Mouse (Mus musculus) G1E (cell line): ENCODE results near the gene Tmem200b. TPM values are rescaled to one million over a fixed set of nuclear protein-coding genes. Genes with fewer than 3 reads are reported as not detected.

Experiments used
- ATAC-seq: 2 replicates; pipeline ENCODE4 v1.8.0; 2016; ENCODE audit warnings: mild to moderate bottlenecking; ENCODE audit not compliant: insufficient number of reproducible peaks, poor library complexity, low FRiP score, severe bottlenecking; ENCODE audit errors: extremely low read depth
- DNase-seq: peaks from one replicate; pipeline ENCODE4 v3.0.0; 2012; ENCODE audit warnings: low spot score
- H3K27me3 ChIP-seq: 2 replicates; pipeline ENCODE4 v1.6.1; 2012; ENCODE audit warnings: mild to moderate bottlenecking, low read length, inconsistent platforms; ENCODE audit not compliant: insufficient read depth
- H3K36me3 ChIP-seq: replicated peaks from 2 replicates; pipeline ENCODE3; 2012; ENCODE audit warnings: mild to moderate bottlenecking, inconsistent platforms
- H3K4me1 ChIP-seq: 2 replicates; pipeline ENCODE4 v1.6.1; 2012; ENCODE audit warnings: low read depth, low read length, inconsistent platforms, mixed read lengths; ENCODE audit not compliant: insufficient read depth
- H3K4me3 ChIP-seq: 2 replicates; pipeline ENCODE4 v1.5.1; 2012; ENCODE audit warnings: low read depth, mild to moderate bottlenecking, inconsistent platforms, low read length, moderate library complexity, mixed read lengths
- H3K9me3 ChIP-seq: replicated peaks from 2 replicates; pipeline ENCODE4 v1.6.1; 2012; ENCODE audit warnings: inconsistent platforms
- CTCF ChIP-seq: IDR thresholded peaks from 2 replicates; pipeline ENCODE4 v1.5.1; 2012; ENCODE audit warnings: low read depth, low read length, inconsistent platforms, mixed read lengths
- GATA1 ChIP-seq: IDR thresholded peaks from 2 replicates; pipeline ENCODE4 v1.6.1; 2012; ENCODE audit warnings: borderline replicate concordance, low read length, inconsistent platforms, mixed read lengths
- GATA2 ChIP-seq: IDR thresholded peaks from 2 replicates; pipeline ENCODE4 v1.6.1; 2012; ENCODE audit warnings: low read depth, low read length, inconsistent platforms, borderline replicate concordance
- POLR2AphosphoS5 ChIP-seq: IDR thresholded peaks from 2 replicates; pipeline ENCODE4 v1.6.1; 2012; ENCODE audit warnings: low read depth, low read length, inconsistent platforms; ENCODE audit not compliant: insufficient replicate concordance
- TAL1 ChIP-seq: conservative IDR thresholded peaks from 2 replicates; pipeline ENCODE4 v1.6.1; 2012; ENCODE audit warnings: low read depth, low read length, inconsistent platforms, mixed read lengths
- polyA plus RNA-seq: library from polyadenylated mRNA; stranded (reverse); fragments of >175 nt; gene quantifications from 2 replicates; pipeline ENCODE4 v1.2.3, GENCODE M21; 2012
- total RNA-seq, 2 experiments: library from RNA; stranded (forward) in 1 of 2; stranded (reverse) in 1 of 2; fragments of 200-1000 nt in 1 of 2; fragments of >200 nt in 1 of 2; fragmentation: Nextera tagmentation in 1 of 2; gene quantifications; 2 replicates each; pipeline ENCODE4 v1.2.3; 2014 to 2017

Gene Tmem200b
- total and polyA plus RNA-seq, 3 experiments: 0.22 TPM; not detected in 2

DNA sequence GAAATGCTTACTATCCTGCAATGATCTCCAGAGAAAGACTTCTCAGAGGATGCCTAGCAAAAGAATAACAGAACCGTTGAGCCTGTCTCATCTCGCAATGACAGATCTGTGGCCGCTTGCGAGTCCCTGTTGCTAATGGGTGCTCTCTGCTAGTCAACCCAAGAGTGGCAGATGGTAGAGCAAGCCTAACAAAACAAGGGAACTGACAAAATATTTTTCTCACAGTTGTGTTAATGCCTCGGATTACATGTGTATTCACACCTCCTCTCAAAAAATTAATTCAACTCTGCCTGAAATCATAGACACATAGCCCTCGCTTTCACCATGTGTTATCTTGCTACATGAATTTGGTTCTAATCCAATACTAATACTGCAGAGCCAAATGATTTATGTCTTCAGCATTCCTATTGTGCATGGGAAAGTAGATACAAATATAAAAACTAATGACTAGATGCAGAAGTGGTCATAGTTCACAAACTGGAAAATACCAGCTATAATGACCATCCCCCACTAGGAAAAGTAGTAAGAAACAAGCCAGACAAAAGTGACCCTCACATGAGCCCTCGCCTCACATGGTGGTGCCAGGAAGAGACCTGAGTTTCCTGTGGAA is 48.8 kb downstream of the Tmem200b start:
- Histone ChIP-seq H3K36me3 (peaks cover 94% of the 10 kb centered on the region), H3K27me3 (no peaks in the 10 kb centered on the region), H3K4me3 (no peak overlapping the region), H3K9me3 (no peaks in the 10 kb centered on the region), H3K4me1 (peaks cover 5% of the 10 kb centered on the region; the same call in 1 of the 2 replicates)
- DNase-seq (no peak), ATAC-seq (no peak)
- no peak for TF ChIP-seq CTCF
- TF ChIP-seq GATA1: no peak
- no peak for TF ChIP-seq TAL1
- TF ChIP-seq GATA2: no peak
- TF ChIP-seq POLR2AphosphoS5: no peak

Other genes with a start within 250 kb of the Tmem200b start
- 41.8 and 44.4 TPM in 2 replicates for gene Ptpru, start 83.5 kb upstream of the Tmem200b start, total RNA-seq (2014; fragmentation: Nextera tagmentation)
- gene Ptpru, start 83.5 kb upstream of the Tmem200b start, total RNA-seq (2017): 5.5 and 7.3 TPM in 2 replicates
- 53.1 and 54.0 TPM in 2 replicates for gene Ptpru, start 83.5 kb upstream of the Tmem200b start, polyA plus RNA-seq
- 29.3 and 50.6 TPM in 2 replicates for gene Mecr, start 78.3 kb upstream of the Tmem200b start, total RNA-seq (2014; fragmentation: Nextera tagmentation)
- gene Mecr, start 78.3 kb upstream of the Tmem200b start, total RNA-seq (2017): 38.0 and 40.0 TPM in 2 replicates
- gene Mecr, start 78.3 kb upstream of the Tmem200b start, polyA plus RNA-seq: 31.3 and 32.3 TPM in 2 replicates
- gene Srsf4, start 48.2 kb upstream of the Tmem200b start, total RNA-seq (2014; fragmentation: Nextera tagmentation): 44.8 and 53.1 TPM in 2 replicates
- 33.9 and 60.3 TPM in 2 replicates for gene Srsf4, start 48.2 kb upstream of the Tmem200b start, total RNA-seq (2017)
- 153 and 156 TPM in 2 replicates for gene Srsf4, start 48.2 kb upstream of the Tmem200b start, polyA plus RNA-seq
- gene Gm10300, start 152.9 kb downstream of the Tmem200b start, total RNA-seq (2014; fragmentation: Nextera tagmentation): 0.63 and 1.2 TPM in 2 replicates
- 0.16 and 0.46 TPM in 2 replicates for gene Gm10300, start 152.9 kb downstream of the Tmem200b start, total RNA-seq (2017)
- gene Gm10300, start 152.9 kb downstream of the Tmem200b start, polyA plus RNA-seq: 0.26 and 0.28 TPM in 2 replicates
- gene Epb41, start 153.6 kb downstream of the Tmem200b start, total RNA-seq (2014; fragmentation: Nextera tagmentation): 329 and 560 TPM in 2 replicates
- gene Epb41, start 153.6 kb downstream of the Tmem200b start, total RNA-seq (2017): 97.8 and 129 TPM in 2 replicates
- 119 and 152 TPM in 2 replicates for gene Epb41, start 153.6 kb downstream of the Tmem200b start, polyA plus RNA-seq
- not detected in 2 replicates for gene Oprd1, start 222.7 kb downstream of the Tmem200b start, total RNA-seq (2014; fragmentation: Nextera tagmentation)
- under 0.01 and 0.16 TPM in 2 replicates for gene Oprd1, start 222.7 kb downstream of the Tmem200b start, total RNA-seq (2017)
- not detected in 2 replicates for gene Oprd1, start 222.7 kb downstream of the Tmem200b start, polyA plus RNA-seq